Mouse (Mus musculus) kidney, embryonic 16.5 days (tissue): ENCODE measurements around the gene Per3. TPM values are rescaled to one million over a fixed set of nuclear protein-coding genes. Genes with fewer than 3 reads are reported as not detected.

ENCODE experiments used
- ATAC-seq: fragments of 200-750 bp; cut with Nextera tagmentation; 2 replicates; pipeline ENCODE4 v1.8.0; 2017; ENCODE audit warnings: moderate TSS enrichment; ENCODE audit not compliant: low FRiP score, low TSS enrichment
- H3K27ac ChIP-seq: fragments of 300-500 bp; sonication (generic); 2 replicates; pipeline ENCODE4 v1.5.1; 2014; ENCODE audit warnings: low read length
- H3K27me3 ChIP-seq: fragments of 300-500 bp; sonication (generic); 2 replicates; pipeline ENCODE4 v1.6.1; 2014; ENCODE audit warnings: low read length, control low read depth, mixed read lengths; ENCODE audit not compliant: insufficient read depth
- H3K36me3 ChIP-seq: fragments of 300-500 bp; sonication (generic); 2 replicates; pipeline ENCODE4 v1.6.1; 2014; ENCODE audit warnings: low read length, control low read depth, mixed read lengths; ENCODE audit not compliant: insufficient read depth
- H3K4me1 ChIP-seq: fragments of 300-500 bp; sonication (generic); 2 replicates; pipeline ENCODE4 v1.6.1; 2014; ENCODE audit warnings: low read length, control low read depth, mixed read lengths; ENCODE audit not compliant: insufficient read depth
- H3K4me2 ChIP-seq: fragments of 300-500 bp; sonication (generic); replicated peaks from 2 replicates; pipeline ENCODE4 v1.6.1; 2014; ENCODE audit warnings: low read depth, low read length
- H3K4me3 ChIP-seq: fragments of 300-500 bp; sonication (generic); 2 replicates; pipeline ENCODE4 v1.5.1; 2014; ENCODE audit warnings: mild to moderate bottlenecking, low read length
- H3K9ac ChIP-seq: fragments of 300-500 bp; sonication (generic); replicated peaks from 2 replicates; pipeline ENCODE4 v1.6.1; 2014; ENCODE audit warnings: low read length
- H3K9me3 ChIP-seq: fragments of 300-500 bp; sonication (generic); 2 replicates; pipeline ENCODE4 v1.6.1; 2016; ENCODE audit warnings: low read length, control low read depth
- WGBS: fragments of 180-500 bp; shearing (Covaris S2); extraction: QIAGEN DNeasy Blood & Tissue Kit; methylation state at CpG from one replicate; pipeline ENCODE4 v1.1.7; 2014; 5-methylcytosine and 5-hydroxymethylcytosine counted together
- polyA plus RNA-seq: library from polyadenylated mRNA; unstranded; fragments of >200 nt; fragmentation: Nextera tagmentation; extraction: Ambion mirVana; gene quantifications from 2 replicates; pipeline ENCODE4 v1.2.1, GENCODE M21; 2015

Gene Per3
- polyA plus RNA-seq, result 7.6 and 7.8 TPM in 2 replicates

DNA sequence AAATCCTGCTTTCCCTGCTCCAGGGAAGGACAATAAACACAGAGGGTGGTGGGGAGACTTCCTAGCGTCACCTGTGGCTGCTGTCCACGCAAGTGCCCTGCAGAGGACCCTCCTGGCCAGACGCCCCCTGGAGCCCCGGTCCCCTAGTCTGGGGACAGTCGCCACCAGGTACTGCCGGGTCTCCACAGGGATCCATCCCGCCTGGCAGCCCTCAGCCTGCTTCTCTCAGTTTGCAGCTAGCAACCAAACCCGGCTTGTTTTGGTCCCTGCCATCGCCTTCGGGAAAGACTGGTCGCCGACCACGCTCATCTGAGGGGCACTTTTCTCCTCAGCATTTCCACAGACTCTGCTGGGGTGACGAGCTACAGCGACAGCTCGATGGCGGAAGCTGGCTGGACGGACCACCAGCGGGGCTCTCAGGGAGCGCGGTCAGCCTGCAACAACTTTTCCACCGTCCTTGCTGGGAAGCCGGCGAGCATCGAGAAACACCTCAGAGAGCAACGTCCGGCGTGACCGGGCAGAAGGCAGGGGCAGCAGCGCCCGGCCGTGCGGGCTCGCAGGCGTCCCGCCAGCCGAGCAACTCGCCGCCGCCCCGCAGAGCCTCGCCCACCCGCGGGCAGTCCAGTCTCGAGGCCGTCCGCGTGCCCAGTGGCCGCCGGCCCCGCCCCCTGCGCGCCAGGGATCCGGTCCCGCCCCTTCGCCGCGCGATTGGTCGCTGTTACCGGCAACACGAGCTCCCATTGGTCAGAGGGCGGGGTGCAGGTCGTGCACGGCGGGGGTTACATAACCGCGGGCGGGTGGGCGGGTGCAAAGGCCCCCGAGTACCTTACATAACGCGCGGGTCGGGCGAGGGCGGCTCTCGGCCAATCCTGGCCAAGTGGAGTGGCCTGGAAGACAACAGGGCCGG lies at the start of gene Per3:
Per3 (minus strand) TSS at position 629 of the 907 bp plus-strand sequence.
- WGBS, result under 1% methylated on average over 66 of the region's 79 CpGs
- Histone ChIP-seq H3K27ac (peak within 1 kb of the TSS; percentile 49; the same call in 1 of the 2 replicates), H3K27me3 (0 out of 2 replicates have a peak, but pooled peaks cover 2% of the 10 kb centered on the region), H3K4me2 (peak within 1 kb of the TSS; percentile 99), H3K36me3 (peaks cover 8% of the 10 kb centered on the region; the same call in 1 of the 2 replicates), H3K9ac (peak within 1 kb of the TSS; percentile 80), H3K9me3 (no peaks in the 10 kb centered on the region), H3K4me1 (peaks cover 14% of the 10 kb centered on the region), H3K4me3 (peak within 1 kb of the TSS; percentile 66)
- peak; percentile 98 for ATAC-seq

DNA sequence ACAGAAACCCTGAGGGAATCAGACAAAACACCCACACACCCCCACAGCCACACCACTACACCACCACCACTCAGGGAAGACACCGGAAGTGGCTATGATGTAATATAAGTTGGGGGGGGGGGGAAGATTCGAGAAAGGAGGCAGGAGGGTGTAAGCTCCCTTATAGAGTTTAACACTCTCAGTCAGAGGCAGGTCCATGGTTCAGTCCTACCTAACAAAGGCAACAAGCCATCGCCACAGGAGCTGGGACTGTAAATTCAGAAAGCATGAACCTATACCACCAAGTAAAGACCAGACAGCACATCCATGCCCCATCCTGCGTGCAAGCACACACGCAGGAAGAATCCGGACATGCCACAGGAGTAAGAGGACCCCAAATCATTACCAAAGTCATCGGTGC lies 44.8 kb upstream of the Per3 start, which contains the start of gene Gm13090:
Gm13090 (plus strand) TSS at position 301 of the 400 bp plus-strand sequence.
- Histone ChIP-seq H3K9me3 (no peaks in the 10 kb centered on the region), H3K27me3 (no peaks in the 10 kb centered on the region), H3K27ac (no peak within 1 kb of the TSS), H3K36me3 (peaks cover 4% of the 10 kb centered on the region; the same call in 1 of the 2 replicates), H3K4me2 (no peak within 1 kb of the TSS), H3K4me3 (no peak within 1 kb of the TSS), H3K4me1 (peaks cover 9% of the 10 kb centered on the region), H3K9ac (no peak within 1 kb of the TSS)
- whole genome bisulfite sequencing, result 92% methylated on average over 7 of the region's 7 CpGs
- ATAC-seq, result no peak

DNA sequence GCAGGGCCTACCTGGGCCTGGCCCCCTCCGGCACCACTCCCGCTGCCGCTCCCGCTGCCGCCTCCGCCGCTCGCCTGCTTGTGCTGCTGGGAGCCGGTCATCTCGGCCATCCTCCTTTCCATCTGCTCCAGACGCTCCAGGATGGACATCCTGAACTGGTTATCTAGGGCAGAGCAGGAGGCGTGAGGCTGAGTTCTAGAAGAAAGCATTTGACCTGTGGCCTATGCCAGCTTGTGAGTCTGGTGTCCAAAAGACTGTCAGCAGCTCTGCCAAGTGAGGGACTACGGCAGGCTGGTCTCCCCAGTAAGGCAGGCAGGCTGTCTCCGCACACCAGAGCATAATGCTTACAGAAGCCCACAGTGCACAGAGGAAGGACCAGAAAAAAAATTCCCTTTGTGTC lies 44.4 kb upstream of the Per3 start:
- Histone ChIP-seq H3K9ac (no peak overlapping the region), H3K4me1 (peaks cover 7% of the 10 kb centered on the region), H3K4me3 (no peak overlapping the region), H3K27ac (no peak overlapping the region), H3K9me3 (no peaks in the 10 kb centered on the region), H3K27me3 (no peaks in the 10 kb centered on the region), H3K4me2 (no peak overlapping the region), H3K36me3 (peaks cover 4% of the 10 kb centered on the region; the same call in 1 of the 2 replicates)
- 87% methylated on average over 14 of the region's 14 CpGs for WGBS
- ATAC-seq, result no peak

DNA sequence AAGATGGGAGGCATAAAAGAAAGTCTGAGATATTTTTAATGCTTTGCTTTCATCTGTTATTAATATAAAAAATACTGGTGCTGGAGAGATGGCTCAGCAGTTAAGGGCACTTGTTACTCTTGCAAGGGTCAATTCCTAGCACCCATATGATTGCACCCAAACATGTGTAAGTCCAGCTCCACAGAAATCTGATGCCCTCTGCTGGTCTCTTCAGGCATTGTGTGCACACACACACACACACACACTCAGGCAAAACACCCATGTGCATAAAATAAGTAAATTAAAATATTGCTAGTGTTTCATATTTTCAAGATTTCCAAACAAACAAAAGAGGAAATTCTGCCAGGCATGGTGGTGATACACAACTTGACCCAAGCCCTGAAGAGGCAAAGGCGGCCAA lies 42.9 kb upstream of the Per3 start:
- no peak overlapping the region for H3K27ac ChIP-seq
- H3K4me2 ChIP-seq, result no peak overlapping the region
- peaks cover 7% of the 10 kb centered on the region for H3K4me1 ChIP-seq
- H3K9ac ChIP-seq, result no peak overlapping the region
- H3K9me3 ChIP-seq, result no peaks in the 10 kb centered on the region
- H3K27me3 ChIP-seq, result no peaks in the 10 kb centered on the region
- H3K36me3 ChIP-seq, result peaks cover 4% of the 10 kb centered on the region; the same call in 1 of the 2 replicates
- no peak overlapping the region for H3K4me3 ChIP-seq
- 100% methylated on average over 1 of the region's 1 CpGs for WGBS
- ATAC-seq, result no peak

DNA sequence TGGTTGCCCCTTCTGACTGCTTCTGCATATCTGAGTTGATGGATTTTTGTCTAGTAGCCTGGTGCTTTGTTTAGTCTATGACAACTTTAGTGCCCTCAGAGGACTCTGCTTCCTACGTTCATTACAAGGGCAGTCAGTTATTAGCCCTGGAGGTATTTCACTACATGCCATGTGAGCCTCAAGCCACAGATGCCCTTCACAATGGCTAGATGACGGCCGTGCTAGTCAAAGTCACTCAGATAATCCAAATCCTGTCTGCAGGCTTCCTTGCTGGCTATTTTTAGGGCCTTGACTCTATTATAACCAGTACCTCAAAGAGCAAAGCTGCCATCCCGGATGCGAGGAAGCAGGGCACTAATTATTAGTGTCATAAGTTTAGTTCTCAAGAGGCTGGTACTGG lies 38.6 kb upstream of the Per3 start:
- WGBS, result 73% methylated on average over 5 of the region's 5 CpGs
- Histone ChIP-seq H3K27me3 (no peaks in the 10 kb centered on the region), H3K36me3 (peaks cover 8% of the 10 kb centered on the region), H3K4me1 (0 out of 2 replicates have a peak, but pooled peaks cover 5% of the 10 kb centered on the region), H3K9ac (no peak overlapping the region), H3K4me3 (no peak overlapping the region), H3K27ac (no peak overlapping the region), H3K9me3 (no peaks in the 10 kb centered on the region), H3K4me2 (no peak overlapping the region)
- no peak for ATAC-seq

DNA sequence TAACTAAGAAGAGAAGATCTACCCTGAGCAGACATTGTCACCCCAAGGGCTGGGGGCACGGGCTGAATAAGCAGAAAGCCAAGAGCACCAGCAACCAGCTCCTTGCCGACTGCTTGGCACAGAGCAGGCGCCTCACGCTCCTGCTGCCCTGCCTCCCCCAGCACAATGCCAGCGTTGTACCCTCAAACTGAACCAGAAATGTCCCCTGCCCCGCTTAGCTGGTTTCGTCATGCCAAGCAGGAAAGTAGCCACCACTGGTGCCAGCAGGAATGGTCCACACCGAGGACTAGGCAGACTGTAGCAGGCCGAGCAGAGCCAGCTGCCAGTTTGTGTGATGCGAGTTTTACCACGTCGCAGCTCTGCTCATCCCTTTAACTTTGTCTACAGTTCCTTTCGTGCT lies 37.5 kb upstream of the Per3 start:
- no peak for ATAC-seq
- Histone ChIP-seq H3K9ac (no peak overlapping the region), H3K36me3 (peaks cover 5% of the 10 kb centered on the region), H3K4me2 (no peak overlapping the region), H3K4me3 (no peak overlapping the region), H3K9me3 (no peaks in the 10 kb centered on the region), H3K27ac (no peak overlapping the region), H3K27me3 (no peaks in the 10 kb centered on the region), H3K4me1 (0 out of 2 replicates have a peak, but pooled peaks cover 5% of the 10 kb centered on the region)
- 87% methylated on average over 13 of the region's 13 CpGs for WGBS

DNA sequence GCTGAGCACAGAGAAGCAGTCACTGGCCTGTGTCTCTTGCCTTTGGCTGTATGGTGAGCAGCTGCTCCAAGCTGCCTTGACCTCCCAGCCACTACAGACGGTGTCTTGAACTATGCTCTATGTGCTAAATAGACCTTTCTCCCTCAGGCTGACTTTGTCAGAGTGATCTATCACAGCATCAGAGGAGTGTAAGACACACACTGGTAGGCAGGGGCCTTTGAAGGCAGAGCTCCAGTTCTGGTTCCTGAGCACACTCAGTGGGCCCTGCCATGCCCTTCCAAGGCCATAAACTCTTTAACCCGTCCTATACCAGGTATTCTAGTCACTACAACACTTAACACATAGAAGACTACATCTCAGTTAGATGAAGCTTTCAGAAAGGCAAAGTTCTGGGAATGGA lies 36.9 kb upstream of the Per3 start:
- H3K9ac ChIP-seq, result no peak overlapping the region
- peak; percentile 70 for ATAC-seq
- H3K4me2 ChIP-seq, result no peak overlapping the region
- no peaks in the 10 kb centered on the region for H3K9me3 ChIP-seq
- no peak overlapping the region for H3K4me3 ChIP-seq
- H3K27ac ChIP-seq, result 0 out of 2 replicates have a peak overlapping the region, but pooled peaks have one; percentile 21
- 46% methylated on average over 2 of the region's 2 CpGs for WGBS
- 0 out of 2 replicates have a peak, but pooled peaks cover 5% of the 10 kb centered on the region for H3K4me1 ChIP-seq
- H3K27me3 ChIP-seq, result no peaks in the 10 kb centered on the region
- peaks cover 5% of the 10 kb centered on the region for H3K36me3 ChIP-seq

DNA sequence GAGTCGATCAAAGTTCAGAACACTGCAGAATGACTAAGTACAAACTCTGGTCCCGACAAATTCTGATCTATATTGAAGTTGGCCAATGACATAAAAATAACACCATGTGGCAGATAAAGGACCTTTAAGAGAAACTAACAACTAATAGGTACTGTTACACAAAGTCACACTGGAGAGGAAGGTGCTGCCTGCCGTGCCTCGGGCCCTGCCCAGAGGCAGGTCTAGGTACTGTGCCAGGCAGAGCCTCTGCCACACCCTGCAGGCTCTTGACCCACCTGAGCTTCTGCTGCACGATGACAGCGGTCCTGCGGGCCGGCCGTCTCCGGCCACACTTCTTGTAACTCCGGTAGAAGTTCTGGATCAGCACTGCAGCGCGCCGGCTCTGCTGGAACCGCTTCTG lies 30.4 kb upstream of the Per3 start:
- Histone ChIP-seq H3K4me3 (no peak overlapping the region), H3K4me1 (no peaks in the 10 kb centered on the region), H3K4me2 (no peak overlapping the region), H3K36me3 (peaks cover 5% of the 10 kb centered on the region; the same call in 1 of the 2 replicates), H3K9ac (no peak overlapping the region), H3K27ac (no peak overlapping the region), H3K27me3 (no peaks in the 10 kb centered on the region), H3K9me3 (no peaks in the 10 kb centered on the region)
- no peak for ATAC-seq
- 96% methylated on average over 15 of the region's 15 CpGs for WGBS

DNA sequence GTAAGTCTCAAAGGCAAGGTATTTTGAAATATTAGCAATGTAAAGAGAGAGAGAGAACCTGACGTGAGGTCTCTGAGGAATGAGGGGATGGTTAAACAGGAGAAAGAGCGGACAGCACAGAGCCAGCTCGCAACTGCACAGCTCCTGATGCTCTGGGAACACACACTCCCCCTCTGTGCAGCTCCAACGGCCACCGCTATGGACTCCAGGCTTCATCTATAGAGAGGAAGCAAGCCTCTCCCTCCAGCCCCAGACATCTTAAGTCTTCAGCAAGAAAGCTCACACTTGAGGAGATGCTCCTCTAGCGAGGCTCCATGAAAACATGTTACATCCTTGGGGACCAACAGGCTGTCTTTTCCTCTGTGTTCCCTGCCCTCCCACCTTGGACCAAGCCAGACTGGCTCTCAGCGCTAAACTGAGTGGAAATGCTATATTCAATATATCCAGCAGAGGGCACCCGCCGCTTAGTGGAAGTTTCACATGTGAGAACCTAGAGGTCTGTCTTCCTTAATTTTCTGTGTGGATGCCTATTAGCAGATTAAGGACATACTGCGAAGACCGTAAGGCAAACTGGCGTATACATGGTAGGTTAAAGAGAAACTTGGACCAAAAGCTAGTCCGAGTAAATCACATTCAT lies 28.8 kb upstream of the Per3 start:
- WGBS, result 55% methylated on average over 13 of the region's 13 CpGs
- no peak overlapping the region for H3K4me3 ChIP-seq
- ATAC-seq, result peak; percentile 61; the same call in 1 of the 2 replicates
- H3K9me3 ChIP-seq, result no peaks in the 10 kb centered on the region
- H3K4me2 ChIP-seq, result no peak overlapping the region
- H3K36me3 ChIP-seq, result no peaks in the 10 kb centered on the region
- no peaks in the 10 kb centered on the region for H3K27me3 ChIP-seq
- no peak overlapping the region for H3K9ac ChIP-seq
- no peaks in the 10 kb centered on the region for H3K4me1 ChIP-seq
- H3K27ac ChIP-seq, result no peak overlapping the region
